Mouse (Mus musculus) 3134 (cell line): ENCODE measurements around the gene Ceacam1.
"Not testable (repeated sequence)": the region's sequence is repeated elsewhere in the genome, so short reads cannot be mapped to it uniquely, and the experiment has no call there.

Experiments
- DNase-seq: peaks from one replicate; pipeline ENCODE4 v3.0.0-alpha.2; 2011; ENCODE audit warnings: low spot score; ENCODE audit not compliant: insufficient read length; ENCODE audit errors: extremely low read depth

Ceacam1 gene

GRCm38 (mm10) chr7:25477091-25477751 lies at the start of gene Ceacam1:
Ceacam1 (minus strand) TSS chr7:25477603.
- peak; percentile 34 for DNase-seq

- not testable (repeated sequence) for DNase-seq
Observed at GRCm38 (mm10) chr7:25516070-25516777, 38.8 kb upstream of the Ceacam1 start.

- DNase-seq = not testable (repeated sequence)
Observed at GRCm38 (mm10) chr7:25515667-25516066, 38.3 kb upstream of the Ceacam1 start.

- DNase-seq = no peak
Observed at GRCm38 (mm10) chr7:25509925-25510324, 32.5 kb upstream of the Ceacam1 start.

- DNase-seq = no peak
Observed at GRCm38 (mm10) chr7:25494649-25495048, 17.2 kb upstream of the Ceacam1 start.

GRCm38 (mm10) chr7:25490698-25491097 lies 13.3 kb upstream of the Ceacam1 start:
- DNase-seq = not testable (repeated sequence)

- not testable (repeated sequence) for DNase-seq
Observed at GRCm38 (mm10) chr7:25489382-25489781, 12.0 kb upstream of the Ceacam1 start.

- DNase-seq = no peak
Observed at GRCm38 (mm10) chr7:25486186-25486585, 8.8 kb upstream of the Ceacam1 start.

- no peak for DNase-seq
Observed at GRCm38 (mm10) chr7:25485061-25485460, 7.7 kb upstream of the Ceacam1 start.

- no peak for DNase-seq
Observed at GRCm38 (mm10) chr7:25483133-25483735, 5.8 kb upstream of the Ceacam1 start.

- not testable (repeated sequence) for DNase-seq
Observed at GRCm38 (mm10) chr7:25480791-25481190, 3.4 kb upstream of the Ceacam1 start.

GRCm38 (mm10) chr7:25479440-25479839 lies 2.0 kb upstream of the Ceacam1 start:
- DNase-seq = no peak

- DNase-seq = not testable (repeated sequence)
Observed at GRCm38 (mm10) chr7:25477752-25478093, 320 bp upstream of the Ceacam1 start.

- not testable (repeated sequence) for DNase-seq
Observed at GRCm38 (mm10) chr7:25471821-25472220, 5.6 kb downstream of the Ceacam1 start.

GRCm38 (mm10) chr7:25465586-25465985 lies 11.8 kb downstream of the Ceacam1 start:
- not testable (repeated sequence) for DNase-seq

GRCm38 (mm10) chr7:25465010-25465409 lies 12.4 kb downstream of the Ceacam1 start:
- no peak for DNase-seq

- not testable (repeated sequence) for DNase-seq
Observed at GRCm38 (mm10) chr7:25462033-25462337, 15.4 kb downstream of the Ceacam1 start.

- DNase-seq = not testable (repeated sequence)
Observed at GRCm38 (mm10) chr7:25461336-25462032, 15.9 kb downstream of the Ceacam1 start.

GRCm38 (mm10) chr7:25452103-25452502 lies 25.3 kb downstream of the Ceacam1 start:
- no peak for DNase-seq

GRCm38 (mm10) chr7:25449913-25450890 lies 27.2 kb downstream of the Ceacam1 start:
- no peak for DNase-seq
